Mouse (Mus musculus) erythroblast, embryonic 14.5 days (primary cell): Measurements from ENCODE around the gene Znrf1.

ENCODE experiments used
- GATA1 ChIP-seq: IDR thresholded peaks from 2 replicates; pipeline ENCODE4 v1.6.1; 2012; ENCODE audit warnings: low read length, inconsistent platforms, mixed read lengths
- TAL1 ChIP-seq: IDR thresholded peaks from 3 replicates; pipeline ENCODE4 v1.6.1; 2012; ENCODE audit warnings: low read length, inconsistent platforms, mixed read lengths

GRCm38 (mm10) chr8:111493176-111493575 lies 42.7 kb upstream of the Znrf1 start:
- TF ChIP-seq GATA1 (no peak), TAL1 (no peak)
